Mouse (Mus musculus) megakaryocyte, embryonic 14.5 days (primary cell): Measurements from ENCODE around the gene Tcaim. TPM values are rescaled to one million over a fixed set of nuclear protein-coding genes. Genes with fewer than 3 reads are reported as not detected.

Experiments
- H3K27me3 ChIP-seq: replicated peaks from 2 replicates; pipeline ENCODE3; 2012; ENCODE audit warnings: inconsistent platforms
- H3K36me3 ChIP-seq: replicated peaks from 2 replicates; pipeline ENCODE3; 2012; ENCODE audit warnings: low read length, inconsistent platforms, mixed read lengths
- H3K4me1 ChIP-seq: 2 replicates; pipeline ENCODE4 v1.6.1; 2012; ENCODE audit warnings: inconsistent platforms
- H3K4me3 ChIP-seq: replicated peaks from 2 replicates; pipeline ENCODE3; 2012; ENCODE audit warnings: moderate library complexity, mild to moderate bottlenecking, inconsistent platforms
- H3K9me3 ChIP-seq: 2 replicates; pipeline ENCODE4 v1.6.1; 2012; ENCODE audit warnings: inconsistent platforms
- FLI1 ChIP-seq: IDR thresholded peaks from 2 replicates; pipeline ENCODE4 v1.6.1; 2012; ENCODE audit warnings: low read length, inconsistent platforms, mixed read lengths
- GATA1 ChIP-seq: IDR thresholded peaks from 3 replicates; pipeline ENCODE4 v1.6.1; 2012; ENCODE audit warnings: mixed read lengths, low read length, inconsistent platforms, borderline replicate concordance
- polyA plus RNA-seq: library from polyadenylated mRNA; stranded (reverse); fragments of >175 nt; gene quantifications from 2 replicates; pipeline ENCODE4 v1.2.3, GENCODE M21; 2012; ENCODE audit warnings: low replicate concordance; ENCODE audit not compliant: insufficient read depth

Tcaim gene
- polyA plus RNA-seq, 1 experiment, result 0.03 TPM

DNA sequence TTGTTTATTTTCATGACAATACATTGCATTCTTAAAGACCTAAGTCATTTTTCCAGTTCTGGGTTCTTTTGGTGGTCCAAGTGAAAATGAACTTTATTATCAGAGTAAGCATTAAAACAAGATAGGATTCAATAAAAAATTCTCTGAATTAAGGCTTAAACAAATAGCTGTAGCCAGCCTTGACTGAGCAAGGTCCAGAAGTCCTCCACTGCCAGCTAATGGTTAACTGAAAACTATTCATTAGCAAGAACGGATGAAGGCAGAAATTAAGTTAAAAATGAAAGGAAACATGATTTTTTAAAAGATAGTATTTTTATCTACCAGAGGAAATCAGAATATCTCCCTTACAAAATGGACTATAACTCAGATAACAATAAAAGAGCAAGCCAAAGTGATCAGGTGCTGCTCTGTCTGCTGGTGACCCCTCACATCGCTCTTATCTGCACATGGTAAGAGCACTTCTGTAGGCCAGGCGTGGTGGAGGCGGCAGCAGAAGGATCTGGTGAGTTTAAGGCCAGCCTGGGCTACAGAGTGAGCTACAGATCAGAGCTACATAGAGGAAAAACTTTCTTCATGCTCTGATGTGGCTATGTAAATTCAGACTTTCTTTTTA lies 10.0 kb downstream of the Tcaim start:
- no peak overlapping the region for H3K4me3 ChIP-seq
- TF ChIP-seq FLI1, result no peak
- no peak for TF ChIP-seq GATA1
- no peaks in the 10 kb centered on the region for H3K9me3 ChIP-seq
- H3K4me1 ChIP-seq, result no peaks in the 10 kb centered on the region
- peaks cover 7% of the 10 kb centered on the region for H3K36me3 ChIP-seq
- no peaks in the 10 kb centered on the region for H3K27me3 ChIP-seq

- Histone ChIP-seq H3K36me3 (peaks cover 34% of the 10 kb centered on the region), H3K4me1 (no peaks in the 10 kb centered on the region)
These were observed 18.2 kb downstream of the Tcaim start for GRCm38 (mm10) chr9:122823374-122824017.

DNA sequence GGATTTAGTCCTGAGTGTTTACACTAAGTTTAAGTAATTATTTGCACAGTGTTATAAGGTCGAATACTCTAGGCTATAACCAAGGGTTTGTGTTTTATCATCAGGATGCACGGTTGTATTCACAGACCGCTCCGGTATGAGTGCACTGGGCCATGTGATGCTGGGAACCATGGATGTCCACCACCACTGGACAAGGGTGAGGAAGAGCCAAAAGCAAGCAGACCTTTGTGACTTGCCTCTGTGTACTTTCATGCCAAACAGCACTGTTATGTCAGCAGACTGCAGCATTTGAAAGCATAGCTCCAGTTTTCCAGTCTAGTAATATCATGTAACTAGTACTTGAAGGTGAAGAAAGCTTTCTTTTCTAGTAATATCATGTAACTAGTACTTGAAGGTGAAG lies 21.4 kb downstream of the Tcaim start:
- Histone ChIP-seq H3K4me1 (peaks cover 10% of the 10 kb centered on the region; the same call in 1 of the 2 replicates), H3K27me3 (no peaks in the 10 kb centered on the region), H3K4me3 (no peak overlapping the region), H3K36me3 (peaks cover 28% of the 10 kb centered on the region), H3K9me3 (peaks cover 7% of the 10 kb centered on the region)
- TF ChIP-seq FLI1 (no peak), GATA1 (no peak)

More at GRCm38 (mm10) chr9:122823374-122824017, 18.2 kb downstream of the Tcaim start:
- Histone ChIP-seq H3K4me3 (no peak overlapping the region), H3K9me3 (peaks cover 7% of the 10 kb centered on the region), H3K27me3 (no peaks in the 10 kb centered on the region)
- TF ChIP-seq FLI1 (no peak), GATA1 (no peak)

GRCm38 (mm10) chr9:122829826-122830380 lies 24.6 kb downstream of the Tcaim start:
- no peak overlapping the region for H3K4me3 ChIP-seq
- peaks cover 27% of the 10 kb centered on the region for H3K36me3 ChIP-seq
- peaks cover 10% of the 10 kb centered on the region; the same call in 1 of the 2 replicates for H3K4me1 ChIP-seq
- no peaks in the 10 kb centered on the region for H3K9me3 ChIP-seq
- TF ChIP-seq FLI1, result no peak
- no peak for TF ChIP-seq GATA1
- no peaks in the 10 kb centered on the region for H3K27me3 ChIP-seq

DNA sequence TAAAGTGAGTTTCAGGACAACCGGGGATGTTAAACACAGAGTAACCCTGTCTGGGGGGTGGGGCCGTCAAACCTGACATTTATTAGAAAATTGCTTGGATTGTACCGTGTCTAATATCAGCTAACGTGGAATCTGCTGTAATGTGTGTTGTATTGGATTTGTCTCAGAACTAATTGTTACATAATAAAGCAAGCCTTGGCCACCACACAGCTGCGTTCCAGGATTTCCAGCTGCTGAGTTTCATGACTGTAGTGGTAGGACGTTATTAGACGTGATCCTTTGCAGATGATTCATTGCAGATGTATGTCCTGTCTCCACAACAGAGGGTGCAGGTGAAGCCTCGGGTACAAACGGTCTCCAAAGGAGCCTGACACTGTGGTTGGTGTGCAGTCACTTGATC lies 30.8 kb downstream of the Tcaim start:
- no peaks in the 10 kb centered on the region for H3K27me3 ChIP-seq
- no peaks in the 10 kb centered on the region for H3K4me1 ChIP-seq
- H3K9me3 ChIP-seq, result peaks cover 16% of the 10 kb centered on the region
- H3K36me3 ChIP-seq, result peaks cover 7% of the 10 kb centered on the region
- TF ChIP-seq GATA1 (no peak), FLI1 (no peak)
- H3K4me3 ChIP-seq, result no peak overlapping the region

GRCm38 (mm10) chr9:122836790-122837189 lies 31.5 kb downstream of the Tcaim start:
- H3K27me3 ChIP-seq, result no peaks in the 10 kb centered on the region
- H3K9me3 ChIP-seq, result peaks cover 20% of the 10 kb centered on the region
- TF ChIP-seq FLI1 (no peak), GATA1 (no peak)
- no peaks in the 10 kb centered on the region for H3K4me1 ChIP-seq
- no peak overlapping the region for H3K4me3 ChIP-seq
- peaks cover 7% of the 10 kb centered on the region for H3K36me3 ChIP-seq

DNA sequence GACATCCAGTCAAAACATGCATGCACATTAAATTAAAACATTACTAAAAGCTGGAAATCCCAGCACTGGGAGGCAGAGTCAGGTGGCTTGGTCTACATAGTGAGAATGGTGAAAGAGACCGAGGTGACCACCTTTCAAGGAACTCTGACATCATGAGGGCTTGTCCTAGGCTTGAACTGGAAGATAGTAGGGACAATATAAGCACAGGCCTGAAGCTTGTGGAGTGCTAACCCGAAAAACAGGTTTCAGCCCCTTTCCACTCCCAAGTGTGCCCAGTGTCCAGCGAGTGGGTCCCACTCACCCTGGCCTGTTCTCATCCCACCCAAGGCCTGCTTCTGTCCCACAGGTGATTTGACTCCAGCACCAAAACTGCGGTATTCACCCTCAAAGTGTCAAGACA lies 31.9 kb downstream of the Tcaim start:
- TF ChIP-seq FLI1 (no peak), GATA1 (no peak)
- H3K4me3 ChIP-seq, result no peak overlapping the region
- peaks cover 7% of the 10 kb centered on the region for H3K36me3 ChIP-seq

GRCm38 (mm10) chr9:122837680-122838079 lies 32.3 kb downstream of the Tcaim start:
- Histone ChIP-seq H3K4me1 (no peaks in the 10 kb centered on the region), H3K4me3 (no peak overlapping the region), H3K9me3 (peaks cover 25% of the 10 kb centered on the region), H3K36me3 (peaks cover 7% of the 10 kb centered on the region), H3K27me3 (no peaks in the 10 kb centered on the region)
- TF ChIP-seq FLI1 (no peak), GATA1 (no peak)

More for the DNA sequence above, 31.9 kb downstream of the Tcaim start:
- H3K9me3 ChIP-seq, result peaks cover 24% of the 10 kb centered on the region
- no peaks in the 10 kb centered on the region for H3K4me1 ChIP-seq
- H3K27me3 ChIP-seq, result no peaks in the 10 kb centered on the region

DNA sequence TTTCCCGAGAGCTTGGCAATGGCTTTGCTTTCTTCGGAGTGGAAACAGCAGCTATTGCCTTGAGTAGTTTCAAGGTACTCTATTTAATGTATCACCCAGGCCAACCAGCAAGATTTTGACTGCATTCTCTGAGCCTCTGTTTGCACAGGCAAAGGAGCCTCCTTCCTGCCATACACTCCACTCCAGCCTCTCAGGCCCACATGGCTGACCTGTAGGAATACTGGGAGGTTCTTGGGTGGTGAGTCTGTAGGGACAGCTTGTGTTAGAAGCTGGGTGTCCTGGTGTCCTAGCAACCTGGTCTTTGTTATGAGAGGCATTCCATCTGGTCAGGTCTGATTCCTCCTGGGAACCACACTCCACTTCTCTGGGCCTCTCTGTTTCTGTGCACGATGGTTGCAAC lies 38.4 kb downstream of the Tcaim start, which contains the start of gene Gm35549:
TSS of gene Gm35549 (minus strand) at position 276 of the 400 bp plus-strand sequence.
- H3K4me1 ChIP-seq, result no peaks in the 10 kb centered on the region
- peaks cover 29% of the 10 kb centered on the region for H3K9me3 ChIP-seq
- H3K27me3 ChIP-seq, result no peaks in the 10 kb centered on the region
- peaks cover 9% of the 10 kb centered on the region for H3K36me3 ChIP-seq
- TF ChIP-seq FLI1 (no peak), GATA1 (no peak)
- H3K4me3 ChIP-seq, result no peak within 1 kb of the TSS

- TF ChIP-seq GATA1, result no peak
- TF ChIP-seq FLI1, result no peak
- Histone ChIP-seq H3K9me3 (peaks cover 40% of the 10 kb centered on the region), H3K36me3 (peaks cover 27% of the 10 kb centered on the region), H3K27me3 (no peaks in the 10 kb centered on the region), H3K4me3 (no peak overlapping the region), H3K4me1 (no peaks in the 10 kb centered on the region)
These were observed 40.3 kb downstream of the Tcaim start for GRCm38 (mm10) chr9:122845621-122846020.
